In genomic region chr1:20951300-20951763, GRCm38 (mm10) we compare ENCODE assay signal across 8 mouse cellular contexts. TPM values are rescaled to one million over a fixed set of nuclear protein-coding genes. Genes with fewer than 3 reads are reported as not detected.
A peak's percentile ranks its signal among the peaks of the same experiment; 100 is the strongest.
DNase-seq lines count a peak whose midpoint lies in the region; ATAC-seq and TF ChIP-seq lines count a peak whose summit lies in the region.

TSS of gene Efhc1 (plus strand) at chr1:20951626.

- peak within 1 kb of the TSS; percentile 90 for H3K4me2 ChIP-seq in hindbrain, embryonic 16.5 days (ENCODE audit: low read length)

- peaks cover 9% of the 10 kb centered on the region for H3K4me1 ChIP-seq in hindbrain, embryonic 16.5 days (ENCODE audit: control insufficient read depth, insufficient read depth, low read depth, low read length)

- peak within 1 kb of the TSS; percentile 83 for H3K9ac ChIP-seq in hindbrain, embryonic 16.5 days (ENCODE audit: low read depth, low read length)

- H3K9me3 ChIP-seq in hindbrain, embryonic 16.5 days (ENCODE audit: control insufficient read depth, low read length) = no peaks in the 10 kb centered on the region

- no peaks in the 10 kb centered on the region for H3K36me3 ChIP-seq in hindbrain, embryonic 16.5 days (ENCODE audit: control insufficient read depth, insufficient read depth, low read length)

- H3K27ac ChIP-seq in gastrocnemius, adult 2 months = peak within 1 kb of the TSS; percentile 77
- H3K27ac ChIP-seq in hindbrain, embryonic 16.5 days (ENCODE audit: low read depth, low read length) = peak within 1 kb of the TSS; percentile 86

- no peak for TF ChIP-seq CTCF in gastrocnemius, adult 2 months (IDR thresholded peaks at IDR 0.05)

- intact Hi-C loops in gastrocnemius, adult 2 months (cut with DNase I) = no loop called here

- peak within 1 kb of the TSS; percentile 81 for H3K4me3 ChIP-seq in gastrocnemius, adult 2 months
- peak within 1 kb of the TSS; percentile 64 for H3K4me3 ChIP-seq in hindbrain, embryonic 16.5 days (ENCODE audit: low read length)

- WGBS in hindbrain, embryonic 16.5 days = under 1% methylated on average over 23 of the region's 23 CpGs

- ATAC-seq in activated CD4-positive, CD25-positive, alpha-beta regulatory T cell, adult 4 months = peak; percentile 92
- ATAC-seq in common myeloid progenitor, adult 5-6 weeks (replicated peaks; ENCODE audit: low read depth, poor library complexity, severe bottlenecking) = peak; percentile 96
- peak; percentile 99 for ATAC-seq in hindbrain, embryonic 16.5 days

- peak; percentile 96 for DNase-seq in gastrocnemius, adult 2 months
- DNase-seq in left cerebral cortex, adult 11 months (ENCODE audit: low spot score) = peak; percentile 93
- DNase-seq in lung, postnatal 36 days = peak; percentile 96
- DNase-seq in retina, postnatal 1 day = peak; percentile 97
- DNase-seq in thymus, postnatal 4 days = peak; percentile 91

- H3K27me3 ChIP-seq in hindbrain, embryonic 16.5 days (replicated peaks; ENCODE audit: control insufficient read depth, insufficient read depth, low read length) = no peaks in the 10 kb centered on the region

RNA-seq across cellular contexts. Expression of gene Efhc1, which starts in this region (rescaled TPM):
- 1 to 10 TPM in 1 of 2 experiments, under 1 TPM in 1; 0.65 to 1.3 TPM for polyA plus RNA-seq in activated CD4-positive, CD25-positive, alpha-beta regulatory T cell, adult 4 months (2017; shearing (Covaris generic))
- total RNA-seq in common myeloid progenitor, adult 5-6 weeks (2017) = 0.73 TPM in 1 of 2 replicates, not detected in the other
- under 1 TPM; 0.18 to 0.50 TPM for total RNA-seq in gastrocnemius, adult 2 months (2021)
- polyA plus RNA-seq in hindbrain, embryonic 16.5 days (2015; fragmentation: Nextera tagmentation; extraction: Ambion mirVana) = 2.6 and 3.8 TPM in 2 replicates

Comparison
In these comparisons a context has a peak if more than half of its experiments do, and no peak if none do; other contexts are left out.
1. Peak in every context shown above with its lines: DNase-seq, ATAC-seq, H3K4me3 ChIP-seq and H3K27ac ChIP-seq.
2. Peak in ATAC-seq in common myeloid progenitor, adult 5-6 weeks; RNA of the gene not detected or under 1 TPM.
3. Peak in DNase-seq, H3K4me3 ChIP-seq and H3K27ac ChIP-seq in gastrocnemius, adult 2 months; RNA of the gene not detected or under 1 TPM.